Mouse (Mus musculus) R1 (cell line): ENCODE data around the gene Enho.
A peak's percentile ranks its signal among the peaks of the same experiment; 100 is the strongest.

ENCODE experiments used
- DNase-seq: peaks from one replicate; pipeline ENCODE4 v3.0.0-alpha.2; 2018; ENCODE audit warnings: low read depth, low spot score

Gene Enho

DNA sequence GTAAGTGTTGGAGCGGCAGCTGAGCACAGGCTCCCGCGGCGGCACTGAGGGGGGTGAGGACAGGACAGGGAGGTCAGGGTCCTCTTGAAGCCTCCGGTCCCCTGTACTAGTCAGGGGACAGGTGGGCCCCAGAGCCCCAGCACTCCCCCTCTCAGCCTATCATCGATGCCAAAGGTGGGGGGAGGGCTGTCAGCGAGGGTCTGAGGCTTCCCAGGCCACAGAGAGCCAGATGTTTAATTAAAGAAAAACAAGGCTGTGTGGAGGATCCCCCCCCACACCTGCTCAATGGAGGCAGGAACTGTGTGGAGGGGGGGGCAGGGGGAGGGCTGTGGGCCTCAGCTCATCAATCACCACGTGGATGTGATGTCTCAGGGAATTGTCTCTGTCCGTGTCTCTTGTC is 23.5 kb upstream of the Enho start:
- DNase-seq, result no peak

DNA sequence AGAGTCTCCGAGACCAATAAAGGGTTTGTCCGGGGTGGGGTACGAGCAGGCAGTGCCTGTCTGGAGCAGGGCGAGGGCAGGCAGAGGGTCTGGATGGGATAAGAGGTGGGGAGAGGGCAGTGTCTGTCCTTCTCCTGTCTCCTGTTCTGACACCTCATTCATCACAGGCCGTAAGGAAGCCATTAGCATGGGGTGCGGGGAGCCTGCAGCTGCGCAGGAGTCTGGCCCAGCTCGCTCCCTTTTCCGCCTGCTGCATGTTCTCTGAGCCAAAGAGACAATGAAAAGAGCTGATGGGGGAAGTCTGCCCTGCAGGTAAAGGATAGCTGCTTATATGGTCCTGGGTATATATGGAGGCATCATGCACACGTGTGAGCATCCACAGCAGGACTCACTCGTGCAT is 22.6 kb upstream of the Enho start:
- no peak for DNase-seq

- no peak for DNase-seq
These were observed 20.8 kb upstream of the Enho start for GRCm38 (mm10) chr4:41660851-41661430.

- DNase-seq, result no peak
These were observed 19.4 kb upstream of the Enho start for GRCm38 (mm10) chr4:41659556-41659955.

- DNase-seq, result peak; percentile 67
These were observed 18.7 kb upstream of the Enho start for GRCm38 (mm10) chr4:41658566-41659384.

DNA sequence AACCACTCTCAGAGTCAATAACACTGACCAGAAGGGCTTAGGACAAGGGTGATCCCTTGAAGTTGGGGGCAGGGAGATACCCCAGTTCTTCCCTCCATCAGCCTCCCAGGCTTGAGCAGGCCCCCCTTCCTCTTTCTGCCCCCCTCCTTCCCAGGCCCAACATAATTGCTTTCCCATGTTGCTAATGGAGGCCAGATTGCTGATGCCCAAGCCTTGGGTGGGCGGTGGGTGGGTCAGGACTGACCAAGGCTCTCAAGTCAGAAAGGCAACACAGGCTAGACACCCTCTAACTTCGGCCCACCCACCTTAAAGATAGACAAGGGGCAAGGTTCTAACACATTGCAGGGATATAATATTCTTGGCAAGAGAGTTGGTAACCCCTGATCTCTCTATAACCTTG is 15.4 kb upstream of the Enho start:
- DNase-seq, result no peak

- DNase-seq, result peak; percentile 88
These were observed 14.1 kb upstream of the Enho start for GRCm38 (mm10) chr4:41654217-41654616.

DNA sequence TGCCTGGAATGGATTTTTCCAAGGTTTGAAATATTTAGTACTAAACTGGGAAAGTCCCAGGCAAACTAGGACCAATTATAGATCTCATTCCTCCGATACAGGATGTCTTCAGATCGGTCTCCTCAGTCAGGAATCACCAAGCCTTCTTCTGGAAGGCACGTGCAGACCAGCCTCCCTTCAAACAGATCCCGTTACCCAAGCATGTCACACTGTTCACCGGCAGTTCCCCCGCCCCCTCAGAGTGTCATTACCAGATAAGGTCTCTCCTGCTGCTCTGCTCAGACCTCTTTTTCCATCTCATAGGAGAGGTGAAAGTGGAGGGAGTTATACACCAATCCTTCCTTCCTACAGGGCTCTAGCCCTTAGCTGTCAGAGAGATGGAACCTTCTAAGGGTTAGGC is 13.6 kb upstream of the Enho start:
- no peak for DNase-seq

GRCm38 (mm10) chr4:41653296-41653695 is 13.2 kb upstream of the Enho start:
- DNase-seq, result peak; percentile 87

GRCm38 (mm10) chr4:41648627-41649026 is 8.5 kb upstream of the Enho start:
- no peak for DNase-seq

GRCm38 (mm10) chr4:41648157-41648556 is 8.0 kb upstream of the Enho start:
- DNase-seq, result no peak

DNA sequence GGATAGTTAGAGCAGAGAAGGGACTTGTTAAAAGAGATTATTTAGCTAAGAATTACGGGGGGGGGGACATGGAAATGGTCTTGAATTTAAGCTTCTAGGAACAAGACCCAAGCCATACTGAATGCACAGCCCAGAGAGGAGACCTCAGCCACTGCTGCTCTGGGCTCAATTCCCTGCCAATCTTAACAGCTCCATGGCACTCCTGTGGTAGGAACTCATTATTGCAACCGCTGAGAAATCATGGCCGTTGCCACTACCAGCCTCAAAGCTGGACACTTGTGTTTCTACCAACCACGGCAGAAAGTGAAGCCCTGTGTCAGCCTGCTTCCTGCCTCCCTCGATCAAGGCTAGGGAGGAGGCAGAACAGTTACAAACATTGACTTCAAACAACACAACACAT is 5.4 kb upstream of the Enho start:
- peak; percentile 25 for DNase-seq

DNA sequence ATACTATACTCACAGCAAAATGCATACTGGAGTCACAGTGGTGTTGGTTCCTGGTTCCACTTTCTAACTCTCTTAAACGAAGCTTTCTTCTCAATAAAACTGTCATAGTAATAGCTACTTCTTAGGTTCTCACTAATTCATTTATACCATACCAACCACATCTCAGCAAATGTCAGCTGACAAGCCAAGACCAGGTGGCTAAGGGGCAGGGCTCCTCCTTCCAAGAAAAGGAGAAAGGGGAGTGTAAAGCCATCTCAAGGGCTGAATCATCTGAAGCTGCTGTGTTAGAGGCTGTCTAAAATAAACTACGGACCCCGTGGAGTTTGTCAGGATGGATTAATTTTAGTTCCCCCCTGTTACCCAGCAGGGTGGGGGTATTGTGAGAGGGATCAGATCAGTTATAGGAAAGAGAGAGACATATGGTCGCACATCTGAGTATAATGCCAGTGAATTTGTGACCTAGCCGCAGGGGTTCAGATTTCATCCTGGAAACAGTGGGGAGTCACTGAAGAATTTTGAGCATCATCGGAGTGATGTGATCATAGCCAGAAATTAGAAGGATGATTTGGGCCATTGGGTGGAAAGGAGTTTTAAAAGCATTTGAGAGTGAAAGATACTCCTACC is 1.2 kb upstream of the Enho start:
- no peak for DNase-seq

- no peak for DNase-seq
These were observed 796 bp downstream of the Enho start for GRCm38 (mm10) chr4:41639214-41639841.

- no peak for DNase-seq
These were observed 1.3 kb downstream of the Enho start for GRCm38 (mm10) chr4:41638828-41639213.

GRCm38 (mm10) chr4:41638186-41638731 is 1.9 kb downstream of the Enho start:
- DNase-seq, result no peak

- DNase-seq, result no peak
These were observed 3.1 kb downstream of the Enho start for GRCm38 (mm10) chr4:41636882-41637635.

DNA sequence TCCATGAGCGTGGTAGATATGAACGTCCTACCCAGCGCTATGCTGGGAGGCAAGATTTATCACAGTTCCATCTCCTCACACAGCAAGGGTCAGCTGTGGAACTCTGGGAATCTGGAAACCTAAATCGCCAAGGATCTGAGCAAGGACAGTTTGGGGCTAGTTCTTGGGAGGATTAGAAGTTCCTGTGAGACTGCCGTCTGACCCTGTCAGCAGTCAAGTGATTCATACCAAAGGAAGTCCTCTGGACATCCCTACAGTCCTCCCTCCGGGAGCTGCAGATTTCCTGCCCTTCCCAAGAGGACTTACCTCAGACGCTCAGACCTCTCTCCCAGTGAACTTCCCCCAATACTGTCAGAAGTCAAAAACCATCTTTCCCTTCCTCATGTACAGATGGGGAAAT is 3.8 kb downstream of the Enho start:
- no peak for DNase-seq

- no peak for DNase-seq
These were observed 4.2 kb downstream of the Enho start for GRCm38 (mm10) chr4:41635906-41636305.

DNA sequence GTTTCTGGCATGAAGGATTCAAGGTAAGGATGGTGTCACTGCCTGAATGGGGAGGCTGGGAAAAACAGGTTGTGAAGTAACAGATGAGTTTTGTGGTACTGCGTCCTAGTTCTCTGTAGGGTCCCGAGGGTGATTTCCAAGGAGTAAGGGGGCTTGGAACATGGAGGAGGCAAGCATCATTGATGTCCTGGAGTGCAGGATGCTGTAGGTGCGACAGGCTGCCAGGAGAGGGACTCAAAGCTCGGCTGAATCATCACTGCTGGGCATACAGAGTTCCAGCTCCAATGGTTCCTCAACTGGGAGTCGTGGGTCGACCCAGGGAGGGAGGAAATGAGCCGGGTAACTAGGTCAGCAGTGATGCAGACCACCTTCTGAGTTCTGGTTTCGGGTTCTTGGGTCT is 4.9 kb downstream of the Enho start:
- no peak for DNase-seq

DNA sequence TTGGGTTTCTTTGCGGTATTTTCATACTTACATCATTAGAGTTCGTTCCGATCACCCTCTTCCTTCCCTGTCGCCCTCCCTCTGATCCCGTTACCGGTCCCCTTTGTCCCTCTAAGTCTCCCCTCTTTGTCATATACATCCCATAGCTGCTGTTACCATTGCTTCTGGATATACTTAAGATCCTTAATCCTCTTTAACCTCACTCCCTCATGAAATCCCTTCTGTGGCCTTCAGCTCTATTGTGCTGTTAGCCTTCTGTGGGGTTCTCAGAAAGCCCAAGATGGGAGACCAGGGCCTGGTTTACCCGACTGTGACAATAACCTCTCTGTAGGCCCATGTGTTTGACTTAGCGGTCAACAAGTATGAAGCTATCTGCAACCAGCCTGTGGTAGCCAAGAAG is 5.5 kb downstream of the Enho start:
- DNase-seq, result no peak

DNA sequence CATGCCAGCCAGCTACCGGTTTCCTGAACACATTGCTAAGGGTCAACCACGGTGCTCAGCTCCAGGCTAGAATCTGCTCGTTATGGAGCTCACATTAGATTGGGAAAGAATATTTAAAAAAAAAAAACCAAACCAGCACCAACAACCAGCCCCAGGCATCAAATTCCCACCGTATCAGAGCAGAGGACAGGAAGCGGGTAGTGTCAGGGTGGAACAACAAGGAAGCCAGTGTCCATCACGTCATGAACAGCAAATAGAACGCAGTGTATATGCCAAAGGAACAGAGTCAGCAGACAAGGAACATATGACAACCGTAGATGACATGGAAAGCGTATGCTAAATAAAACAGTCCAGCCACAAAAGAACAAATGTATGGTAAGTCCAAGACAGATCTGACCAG is 7.1 kb downstream of the Enho start:
- DNase-seq, result no peak
